Mouse (Mus musculus) retina, embryonic 14.5 days (tissue): ENCODE results near the gene Gstt3.

Source experiments
- DNase-seq: peaks from one replicate; pipeline ENCODE4 v3.0.0-alpha.2; 2015; ENCODE audit warnings: low spot score

The Gstt3 gene

GRCm38 (mm10) chr10:75780769-75781578, at the start of gene Gstt3, which contains the start of gene Gm20441:
TSS of gene Gstt3 (minus strand) at chr10:75781414.
TSS of gene Gm20441 (minus strand) at chr10:75780954.
- DNase-seq: peak; percentile 71

- DNase-seq: no peak
Measured at GRCm38 (mm10) chr10:75830275-75830670, 49.1 kb upstream of the Gstt3 start.

GRCm38 (mm10) chr10:75829529-75830274, 48.5 kb upstream of the Gstt3 start:
- DNase-seq: no peak

GRCm38 (mm10) chr10:75828500-75828931, 47.3 kb upstream of the Gstt3 start:
- DNase-seq: no peak

- no peak for DNase-seq
Measured at GRCm38 (mm10) chr10:75827668-75828360, 46.6 kb upstream of the Gstt3 start.

GRCm38 (mm10) chr10:75824530-75824929, 43.3 kb upstream of the Gstt3 start:
- no peak for DNase-seq

GRCm38 (mm10) chr10:75823782-75824181, 42.6 kb upstream of the Gstt3 start:
- DNase-seq: no peak

GRCm38 (mm10) chr10:75822443-75822842, 41.2 kb upstream of the Gstt3 start, which contains the start of gene Gstt4:
TSS of gene Gstt4 (minus strand) at chr10:75822543.
- DNase-seq: no peak

- DNase-seq: no peak
Measured at GRCm38 (mm10) chr10:75819882-75820281, 38.7 kb upstream of the Gstt3 start.

GRCm38 (mm10) chr10:75818641-75819040, 37.4 kb upstream of the Gstt3 start:
- no peak for DNase-seq

- DNase-seq: no peak
Measured at GRCm38 (mm10) chr10:75804217-75804616, 23.0 kb upstream of the Gstt3 start.

- peak; percentile 67 for DNase-seq
Measured at GRCm38 (mm10) chr10:75798176-75798696, 17.0 kb upstream of the Gstt3 start, which contains the start of gene Gstt1. TSS of gene Gstt1 (minus strand) at chr10:75798584.

- DNase-seq: no peak
Measured at GRCm38 (mm10) chr10:75797619-75798175, 16.5 kb upstream of the Gstt3 start.

- DNase-seq: no peak
Measured at GRCm38 (mm10) chr10:75796731-75797516, 15.7 kb upstream of the Gstt3 start.

- peak; percentile 47 for DNase-seq
Measured at GRCm38 (mm10) chr10:75794880-75795279, 13.7 kb upstream of the Gstt3 start.

- no peak for DNase-seq
Measured at GRCm38 (mm10) chr10:75790773-75791172, 9.6 kb upstream of the Gstt3 start.

- no peak for DNase-seq
Measured at GRCm38 (mm10) chr10:75789841-75790240, 8.6 kb upstream of the Gstt3 start.

- no peak for DNase-seq
Measured at GRCm38 (mm10) chr10:75789081-75789735, 8.0 kb upstream of the Gstt3 start.

- no peak for DNase-seq
Measured at GRCm38 (mm10) chr10:75788277-75788676, 7.1 kb upstream of the Gstt3 start.

- DNase-seq: no peak
Measured at GRCm38 (mm10) chr10:75785442-75785841, 4.2 kb upstream of the Gstt3 start.
